Mouse (Mus musculus) intestine, embryonic 14.5 days (tissue): ENCODE measurements around the gene Pth1r. TPM values are rescaled to one million over a fixed set of nuclear protein-coding genes. Genes with fewer than 3 reads are reported as not detected.

Experiments
- ATAC-seq: fragments of 200-750 bp; cut with Nextera tagmentation; replicated peaks from 2 replicates; pipeline ENCODE4 v1.8.0; 2017; ENCODE audit warnings: low read depth, moderate number of reproducible peaks, moderate TSS enrichment, moderate library complexity; ENCODE audit not compliant: low FRiP score, low TSS enrichment
- DNase-seq: peaks from one replicate; pipeline ENCODE4 v3.0.0-alpha.2; 2018; ENCODE audit warnings: low spot score
- H3K27ac ChIP-seq: fragments of 300-500 bp; sonication (generic); 2 replicates; pipeline ENCODE4 v1.5.1; 2014; ENCODE audit warnings: low read depth, mild to moderate bottlenecking, control low read depth
- H3K27me3 ChIP-seq: fragments of 300-500 bp; sonication (generic); replicated peaks from 2 replicates; pipeline ENCODE4 v1.6.1; 2014; ENCODE audit warnings: low read length, control low read depth; ENCODE audit not compliant: control insufficient read depth, insufficient read depth
- H3K36me3 ChIP-seq: fragments of 300-500 bp; sonication (generic); 2 replicates; pipeline ENCODE4 v1.6.1; 2014; ENCODE audit warnings: low read length, control low read depth; ENCODE audit not compliant: control insufficient read depth, insufficient read depth
- H3K4me1 ChIP-seq: fragments of 300-500 bp; sonication (generic); replicated peaks from 2 replicates; pipeline ENCODE4 v1.6.1; 2014; ENCODE audit warnings: low read length, control low read depth, mixed read lengths; ENCODE audit not compliant: control insufficient read depth, insufficient read depth
- H3K4me2 ChIP-seq: fragments of 300-500 bp; sonication (generic); 2 replicates; pipeline ENCODE4 v1.6.1; 2014; ENCODE audit warnings: low read length
- H3K4me3 ChIP-seq: fragments of 300-500 bp; sonication (generic); 2 replicates; pipeline ENCODE4 v1.5.1; 2014; ENCODE audit warnings: low read depth, low read length, control low read depth, mixed read lengths
- H3K9ac ChIP-seq: fragments of 300-500 bp; sonication (generic); 2 replicates; pipeline ENCODE4 v1.6.1; 2014; ENCODE audit warnings: mild to moderate bottlenecking, low read length
- H3K9me3 ChIP-seq: fragments of 300-500 bp; sonication (generic); 2 replicates; pipeline ENCODE4 v1.6.1; 2016; ENCODE audit warnings: low read length, control low read depth; ENCODE audit not compliant: control insufficient read depth
- WGBS: fragments of 180-500 bp; shearing (Covaris S2); extraction: QIAGEN DNeasy Blood & Tissue Kit; methylation state at CpG from one replicate; pipeline ENCODE4 v1.1.7; 2014; 5-methylcytosine and 5-hydroxymethylcytosine counted together
- polyA plus RNA-seq: library from polyadenylated mRNA; unstranded; fragments of >200 nt; fragmentation: Nextera tagmentation; extraction: Ambion mirVana; gene quantifications from 2 replicates; pipeline ENCODE4 v1.2.1, GENCODE M21; 2014

Gene Pth1r
- polyA plus RNA-seq, 1 experiment from 2014 or later = 25.7 TPM

DNA sequence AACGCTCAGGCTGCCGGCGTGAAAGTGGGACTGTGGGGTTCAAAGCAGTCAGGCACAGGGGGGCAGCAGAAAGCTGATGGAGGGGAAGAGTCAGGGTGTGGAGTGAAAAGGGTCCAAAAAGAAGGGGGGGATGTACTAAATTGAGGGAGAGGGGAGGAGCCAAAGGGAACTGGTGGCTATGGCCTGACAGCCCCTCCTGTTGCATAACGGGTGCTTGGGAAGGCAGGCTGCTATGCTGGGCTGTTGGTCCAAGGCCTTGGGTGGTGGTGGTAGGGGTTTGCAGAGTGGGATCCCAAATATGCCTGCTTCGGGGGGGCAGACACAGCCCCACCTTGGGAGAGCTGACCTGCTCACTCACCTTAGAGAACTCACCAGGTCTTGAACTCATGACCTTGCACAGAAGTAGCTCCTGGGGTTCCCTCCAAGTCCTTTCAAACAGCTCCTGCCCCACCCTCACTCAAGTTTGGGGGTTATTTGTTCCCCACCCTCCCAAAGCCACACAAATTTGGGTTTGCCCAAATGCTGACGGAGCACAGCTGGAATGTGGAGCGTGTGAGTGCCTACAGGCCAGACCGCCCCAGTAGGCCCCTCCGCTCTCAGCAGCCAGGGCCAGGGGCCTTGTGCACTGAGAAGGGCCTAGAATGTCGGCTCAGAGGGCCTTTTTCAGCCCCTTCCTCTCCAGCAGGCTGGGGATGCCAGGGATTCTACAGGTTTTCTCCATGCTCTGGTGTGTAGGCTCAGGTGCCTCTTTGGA, 28.5 kb upstream of the Pth1r start:
- ATAC-seq (no peak), DNase-seq (no peak)
- Histone ChIP-seq H3K27me3 (no peaks in the 10 kb centered on the region), H3K4me3 (no peak overlapping the region), H3K36me3 (no peaks in the 10 kb centered on the region), H3K27ac (no peak overlapping the region), H3K4me2 (no peak overlapping the region), H3K9ac (no peak overlapping the region), H3K9me3 (no peaks in the 10 kb centered on the region), H3K4me1 (no peaks in the 10 kb centered on the region; the same call in 1 of the 2 replicates)
- WGBS = 68% methylated on average over 10 of the region's 10 CpGs

DNA sequence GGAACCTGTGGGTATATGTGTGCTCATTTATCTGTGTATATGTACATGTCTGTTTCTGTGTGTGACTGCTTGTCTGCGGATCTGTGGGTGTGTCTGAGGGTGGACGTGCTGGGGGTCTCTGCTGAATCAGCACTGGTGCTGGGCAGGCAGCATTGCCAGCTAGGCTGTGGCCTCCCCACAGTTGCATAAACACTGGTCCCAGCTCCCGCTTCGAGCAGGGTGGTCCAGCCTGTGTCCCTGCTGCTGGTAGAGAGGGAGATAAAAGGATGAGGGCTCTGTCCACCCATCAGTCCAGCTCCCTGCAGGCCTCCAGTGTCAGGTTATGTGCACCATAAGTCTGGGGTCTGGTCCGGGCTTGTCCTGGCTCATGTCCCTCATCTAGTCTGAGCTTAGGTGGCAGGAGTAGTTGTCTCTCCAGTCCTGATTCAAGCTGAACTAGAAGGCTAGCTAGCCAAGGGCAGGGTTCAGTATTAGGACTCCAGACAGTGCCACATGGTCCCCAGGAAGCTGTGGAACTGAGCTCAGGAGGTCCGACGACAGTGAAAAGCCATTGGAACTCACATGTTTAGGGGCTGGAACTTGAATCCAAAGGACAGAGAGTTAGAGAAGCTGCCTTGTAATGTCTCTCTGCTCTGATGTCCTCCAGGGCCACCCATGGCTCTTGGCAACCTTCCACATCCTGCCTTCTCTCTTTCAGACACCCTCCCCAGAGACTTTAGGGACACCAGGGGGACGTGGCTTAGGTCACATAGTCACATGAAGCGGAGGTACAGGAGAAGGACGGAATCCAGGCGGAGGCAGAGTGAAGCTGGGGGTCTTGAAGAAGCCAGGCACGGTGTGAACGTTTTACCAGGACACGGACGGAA, 27.7 kb upstream of the Pth1r start:
- ATAC-seq = no peak

DNA sequence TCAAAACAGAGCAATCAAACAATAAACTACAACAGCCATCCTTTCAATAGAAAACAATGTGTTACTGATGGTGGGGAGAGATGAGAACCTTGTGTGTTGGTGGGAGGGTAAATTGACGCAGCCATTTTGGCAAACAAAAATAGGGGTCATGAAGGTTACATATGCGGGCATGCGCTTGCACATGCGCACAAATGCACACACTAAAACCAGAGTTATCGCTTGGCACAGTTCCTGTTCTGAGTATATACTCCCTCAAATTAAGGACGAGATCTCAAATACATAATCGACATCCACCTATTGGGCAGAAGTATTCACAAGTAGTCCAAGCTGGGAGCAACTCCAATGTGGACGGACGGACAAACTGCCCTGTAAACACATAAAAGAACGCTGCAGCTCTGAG, 25.4 kb upstream of the Pth1r start:
- no peak overlapping the region for H3K4me2 ChIP-seq
- DNase-seq = no peak
- H3K36me3 ChIP-seq = no peaks in the 10 kb centered on the region
- H3K9ac ChIP-seq = no peak overlapping the region
- H3K4me3 ChIP-seq = no peak overlapping the region
- no peak for ATAC-seq
- WGBS = 93% methylated on average over 10 of the region's 10 CpGs
- no peaks in the 10 kb centered on the region for H3K27me3 ChIP-seq
- no peak overlapping the region for H3K27ac ChIP-seq
- H3K9me3 ChIP-seq = no peaks in the 10 kb centered on the region
- H3K4me1 ChIP-seq = no peaks in the 10 kb centered on the region; the same call in 1 of the 2 replicates

More for the DNA sequence above, 27.7 kb upstream of the Pth1r start:
- Histone ChIP-seq H3K9ac (no peak overlapping the region), H3K4me2 (no peak overlapping the region), H3K36me3 (no peaks in the 10 kb centered on the region), H3K27me3 (no peaks in the 10 kb centered on the region), H3K4me1 (no peaks in the 10 kb centered on the region; the same call in 1 of the 2 replicates), H3K27ac (no peak overlapping the region; the same call in 1 of the 2 replicates), H3K9me3 (no peaks in the 10 kb centered on the region), H3K4me3 (no peak overlapping the region)
- 59% methylated on average over 15 of the region's 15 CpGs for WGBS
- no peak for DNase-seq

DNA sequence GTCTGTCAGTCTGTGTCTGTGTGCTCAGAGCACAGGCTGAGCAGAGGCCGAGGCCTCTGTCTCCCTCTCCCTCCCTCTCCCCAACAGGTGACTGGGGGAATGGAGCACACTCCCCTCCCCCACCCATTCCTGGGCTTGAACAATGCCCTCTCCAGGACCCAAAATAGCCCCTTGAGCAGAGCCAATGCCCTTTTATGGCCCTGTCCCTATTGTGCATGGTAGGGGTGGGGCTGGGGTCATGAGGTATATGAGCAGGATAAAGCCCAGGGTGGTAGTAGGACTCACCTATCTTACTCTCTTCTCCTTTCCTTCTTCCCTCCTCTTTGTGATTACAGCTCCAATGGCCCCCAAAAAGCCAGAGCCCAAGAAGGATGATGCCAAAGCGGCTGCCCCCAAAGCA, 16.5 kb upstream of the Pth1r start:
- no peaks in the 10 kb centered on the region for H3K9me3 ChIP-seq
- DNase-seq (no peak), ATAC-seq (no peak)
- H3K4me2 ChIP-seq = no peak overlapping the region
- H3K36me3 ChIP-seq = no peaks in the 10 kb centered on the region
- H3K4me1 ChIP-seq = peaks cover 3% of the 10 kb centered on the region; the same call in 1 of the 2 replicates
- H3K4me3 ChIP-seq = no peak overlapping the region
- WGBS = 59% methylated on average over 2 of the region's 2 CpGs
- H3K27me3 ChIP-seq = no peaks in the 10 kb centered on the region
- no peak overlapping the region for H3K9ac ChIP-seq
- no peak overlapping the region for H3K27ac ChIP-seq

DNA sequence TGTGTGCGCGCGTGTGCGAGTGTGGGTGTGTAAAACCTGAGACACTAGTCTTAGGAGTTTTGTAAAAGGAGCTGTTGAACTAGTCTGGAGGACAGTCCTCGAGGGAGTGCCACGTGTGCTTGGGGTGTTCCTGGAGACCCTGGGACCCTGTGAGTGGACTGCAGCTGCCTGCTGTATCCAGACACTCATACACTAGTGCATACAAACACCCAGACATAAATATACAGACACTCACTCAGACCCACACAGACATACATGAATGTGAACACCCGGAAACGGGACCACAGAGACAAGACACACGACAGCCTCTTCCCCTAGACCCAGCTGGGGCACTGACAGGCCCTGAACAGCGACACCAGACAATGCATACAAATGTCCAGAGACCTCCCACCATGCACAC, 15.8 kb upstream of the Pth1r start:
- no peaks in the 10 kb centered on the region for H3K9me3 ChIP-seq
- H3K9ac ChIP-seq = no peak overlapping the region
- H3K27ac ChIP-seq = no peak overlapping the region
- WGBS = 67% methylated on average over 10 of the region's 10 CpGs
- ATAC-seq (no peak), DNase-seq (no peak)
- no peak overlapping the region for H3K4me2 ChIP-seq
- H3K4me1 ChIP-seq = peaks cover 3% of the 10 kb centered on the region; the same call in 1 of the 2 replicates
- H3K27me3 ChIP-seq = no peaks in the 10 kb centered on the region
- no peak overlapping the region for H3K4me3 ChIP-seq
- no peaks in the 10 kb centered on the region for H3K36me3 ChIP-seq

DNA sequence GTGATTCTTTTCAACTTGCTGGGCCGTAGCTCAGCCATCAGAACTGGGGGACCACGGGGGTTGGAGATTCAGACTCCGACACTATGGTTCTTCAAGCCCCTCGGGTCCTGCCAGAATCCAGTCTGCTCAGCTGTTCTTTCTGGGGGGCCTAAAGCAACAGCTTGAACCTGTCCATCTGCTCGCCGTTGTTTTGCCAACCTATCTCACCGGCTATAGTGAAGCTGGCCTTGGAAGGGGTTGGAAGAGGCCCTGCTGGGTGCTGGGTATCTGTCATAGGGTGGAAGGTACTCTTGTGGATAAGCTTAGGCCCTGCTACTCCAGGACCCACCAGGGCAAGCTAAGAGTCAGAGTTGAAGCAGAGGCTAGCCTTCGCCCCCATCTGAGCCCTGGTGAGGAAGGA, 13.9 kb upstream of the Pth1r start:
- 80% methylated on average over 8 of the region's 8 CpGs for WGBS
- H3K4me2 ChIP-seq = no peak overlapping the region

DNA sequence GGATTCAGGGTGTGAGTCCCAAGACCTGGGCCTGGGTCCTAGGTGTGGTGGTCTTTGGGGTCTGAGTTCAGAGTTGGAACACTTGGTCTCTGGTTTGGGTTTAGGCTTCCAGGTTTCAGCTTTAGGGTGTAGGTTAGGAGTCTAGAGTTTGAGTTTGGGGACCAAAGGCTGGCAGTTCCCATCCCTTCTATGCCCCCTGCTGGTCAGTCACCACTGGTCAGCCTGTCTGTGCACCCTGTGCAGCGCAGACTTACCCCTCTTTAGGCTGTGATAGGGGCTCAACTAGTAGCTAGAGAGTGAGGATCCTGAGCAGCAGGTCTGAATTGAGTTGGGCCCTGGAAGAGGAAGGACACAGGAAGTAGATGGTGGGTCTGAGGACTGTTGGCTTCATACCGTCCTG, 12.3 kb upstream of the Pth1r start:
- no peak overlapping the region for H3K27ac ChIP-seq
- H3K4me3 ChIP-seq = no peak overlapping the region
- H3K4me1 ChIP-seq = no peaks in the 10 kb centered on the region
- H3K27me3 ChIP-seq = no peaks in the 10 kb centered on the region
- no peaks in the 10 kb centered on the region for H3K9me3 ChIP-seq
- no peak overlapping the region for H3K4me2 ChIP-seq
- WGBS = 68% methylated on average over 2 of the region's 2 CpGs
- ATAC-seq (peak; percentile 62; the same call in 1 of the 2 replicates), DNase-seq (peak; percentile 76)
- H3K9ac ChIP-seq = no peak overlapping the region
- H3K36me3 ChIP-seq = no peaks in the 10 kb centered on the region

More for the DNA sequence above, 13.9 kb upstream of the Pth1r start:
- H3K4me3 ChIP-seq = no peak overlapping the region
- no peaks in the 10 kb centered on the region for H3K36me3 ChIP-seq
- no peak overlapping the region for H3K27ac ChIP-seq
- ATAC-seq (no peak), DNase-seq (no peak)
- H3K4me1 ChIP-seq = peaks cover 3% of the 10 kb centered on the region; the same call in 1 of the 2 replicates
- no peaks in the 10 kb centered on the region for H3K9me3 ChIP-seq
- no peaks in the 10 kb centered on the region for H3K27me3 ChIP-seq
- H3K9ac ChIP-seq = no peak overlapping the region

DNA sequence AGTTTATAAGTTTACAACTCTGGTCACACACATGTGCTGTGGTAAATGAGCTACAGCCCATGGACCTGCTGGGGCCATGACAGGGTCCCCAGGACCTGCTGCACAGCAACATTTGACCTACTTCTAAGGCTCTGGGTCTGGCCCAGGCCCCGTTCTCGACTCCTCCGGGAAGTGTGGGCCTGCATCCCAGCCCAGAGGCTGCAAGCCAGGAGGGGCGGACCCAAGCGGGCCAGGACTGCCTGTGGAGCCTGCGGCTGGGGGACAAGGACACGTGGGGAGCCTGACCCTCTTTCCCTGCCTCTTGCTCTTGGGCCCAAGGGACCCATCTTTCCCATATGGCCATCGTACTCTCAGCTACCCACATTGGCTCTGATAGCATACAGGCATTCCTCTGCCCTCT, 11.7 kb upstream of the Pth1r start:
- no peaks in the 10 kb centered on the region for H3K9me3 ChIP-seq
- no peak overlapping the region for H3K9ac ChIP-seq
- DNase-seq (no peak), ATAC-seq (no peak)
- H3K4me3 ChIP-seq = no peak overlapping the region
- no peak overlapping the region for H3K27ac ChIP-seq
- H3K36me3 ChIP-seq = no peaks in the 10 kb centered on the region
- no peaks in the 10 kb centered on the region for H3K4me1 ChIP-seq
- no peak overlapping the region for H3K4me2 ChIP-seq
- H3K27me3 ChIP-seq = no peaks in the 10 kb centered on the region
- WGBS = 76% methylated on average over 8 of the region's 8 CpGs
